Mouse (Mus musculus): ENCODE data around the gene Rab3c.

Rab3c gene

DNA sequence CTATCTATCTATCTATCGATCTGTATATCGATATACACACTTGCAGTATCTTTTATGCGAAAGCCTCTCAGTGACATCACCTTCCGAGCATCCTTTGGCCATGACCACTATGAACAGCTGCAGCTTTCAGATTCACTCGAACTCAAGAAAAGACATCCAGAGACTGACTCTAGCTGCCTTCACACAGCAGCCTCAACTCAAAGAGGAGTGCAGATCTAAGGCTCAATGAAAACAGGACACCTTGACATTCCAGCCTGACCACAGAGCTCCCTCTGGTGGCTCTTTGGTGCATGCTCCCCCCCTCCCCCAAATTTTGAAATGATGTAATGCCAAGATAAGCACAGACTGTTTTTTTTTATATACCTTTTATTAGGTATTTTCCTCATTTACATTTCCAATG is 257.8 kb downstream of the Rab3c start:
- in situ Hi-C loops (cut with MboI, MseI): loop anchor here (5.0 kb wide), 2 partner anchors 111 to 246 kb away; no protein-coding TSS in a partner anchor

- in situ Hi-C loops (cut with MboI, MseI): loop anchor here (5.0 kb wide), 2 partner anchors 107 to 242 kb away; no protein-coding TSS in a partner anchor
Observed at GRCm38 (mm10) chr13:110019774-110020173, 261.0 kb downstream of the Rab3c start.

DNA sequence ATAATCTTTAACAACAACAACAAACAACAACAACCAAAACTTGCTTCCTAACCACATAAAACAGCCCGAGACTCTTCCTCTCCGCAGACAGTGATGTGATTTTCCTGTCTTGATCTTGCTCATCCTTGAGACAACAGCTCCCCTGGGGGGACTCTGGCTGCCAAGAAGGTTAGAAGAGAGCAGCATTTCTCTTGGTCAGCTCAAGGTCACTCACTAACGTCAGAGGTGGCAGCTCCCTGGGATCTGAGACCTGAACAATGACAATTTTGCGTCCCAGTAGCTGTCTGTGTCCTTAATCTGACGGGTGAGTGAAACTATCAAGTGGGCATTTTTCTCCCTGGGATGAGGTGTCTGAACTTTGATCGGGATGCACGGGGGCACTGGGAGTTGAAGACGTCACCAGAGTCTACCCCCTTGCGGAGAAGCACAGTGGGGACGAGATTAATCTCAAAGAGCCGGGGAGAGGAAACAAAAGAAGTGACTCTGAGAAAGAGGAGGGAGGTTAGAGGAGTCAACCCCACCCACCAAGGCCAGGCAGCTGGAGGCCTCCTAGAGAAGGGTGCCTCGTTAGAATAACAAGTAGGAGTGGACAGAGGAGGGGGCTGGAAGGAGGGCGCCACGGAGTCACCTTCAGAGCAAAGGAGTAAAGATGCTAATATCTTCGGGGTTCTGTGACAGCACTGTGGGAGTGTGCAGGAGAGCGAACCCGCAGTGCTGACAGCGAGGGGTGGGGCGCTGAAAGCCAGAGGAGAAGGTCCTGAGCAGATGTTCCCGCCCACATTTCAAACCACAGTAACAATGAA is 261.7 kb downstream of the Rab3c start:
- in situ Hi-C loops (cut with MboI, MseI): no loop called here

DNA sequence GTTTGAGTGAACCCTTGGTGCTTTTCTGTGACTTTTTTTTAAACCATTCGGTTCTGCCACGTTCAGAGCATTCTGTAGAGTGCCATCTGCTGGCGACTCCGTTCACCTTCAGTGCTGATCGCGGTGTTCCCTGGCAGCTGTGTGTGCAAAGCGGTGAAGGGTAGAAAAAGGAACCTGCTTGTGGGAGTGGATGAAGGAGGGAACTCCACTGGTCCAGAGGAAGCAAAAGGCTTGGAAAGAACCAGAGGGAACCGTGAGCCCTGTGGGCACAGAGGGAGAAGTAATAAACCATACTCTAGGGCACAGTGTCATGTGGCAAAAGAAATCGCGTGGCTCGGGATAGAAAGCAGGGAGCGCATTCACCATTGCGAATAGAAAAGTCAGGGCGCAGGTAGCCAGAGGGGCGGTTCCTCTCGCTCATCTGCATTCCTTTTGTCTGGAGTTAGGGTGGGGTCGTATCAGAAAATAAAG is 262.3 kb downstream of the Rab3c start:
- in situ Hi-C loops (cut with MboI, MseI): no loop called here

DNA sequence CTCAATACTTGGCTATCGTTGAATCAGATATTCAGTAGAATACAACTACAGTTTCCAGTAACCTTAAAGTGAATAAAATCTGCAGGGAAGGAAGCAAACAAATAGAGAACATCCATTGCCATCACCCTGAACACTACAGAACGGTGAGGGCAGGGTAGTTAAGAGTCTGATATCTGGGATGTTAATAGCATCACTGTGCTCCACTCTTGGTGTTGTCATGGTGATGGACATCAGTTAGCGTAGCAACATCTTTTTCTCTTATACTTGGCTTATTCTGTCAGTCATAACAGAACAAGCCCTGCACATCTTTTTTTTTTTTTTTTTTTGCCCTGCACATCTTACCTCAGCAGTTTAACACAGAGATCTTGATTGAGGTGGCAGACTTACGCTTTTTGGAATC is 268.8 kb downstream of the Rab3c start:
- in situ Hi-C loops (cut with MboI, MseI): loop anchor here in 1 of 2 experiments (5.0 kb wide), 1 partner anchor 235 kb away; no protein-coding TSS in a partner anchor

DNA sequence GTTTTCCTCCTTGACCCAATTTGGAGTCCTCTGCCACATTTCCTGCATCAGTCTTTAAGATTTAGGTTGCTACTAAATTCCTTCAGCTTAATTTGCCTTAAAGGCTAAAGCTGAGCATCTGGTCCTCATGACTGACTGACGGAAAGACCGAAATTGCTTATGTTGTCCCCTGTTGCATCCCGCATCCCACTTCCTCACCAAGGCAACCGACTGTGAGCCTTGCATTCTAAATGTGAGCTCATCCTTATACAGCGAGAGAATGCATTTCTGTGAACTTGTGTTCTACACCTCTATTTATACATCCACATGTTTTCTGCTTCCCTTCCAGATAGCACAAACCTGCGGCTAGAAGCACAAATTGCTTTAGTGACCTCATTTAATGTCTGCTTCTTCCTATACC is 269.9 kb downstream of the Rab3c start:
- in situ Hi-C loops (cut with MboI, MseI): loop anchor here in 1 of 2 experiments (5.0 kb wide), 1 partner anchor 234 kb away; no protein-coding TSS in a partner anchor

- in situ Hi-C loops (cut with MboI, MseI): loop anchor here in 1 of 2 experiments (5.0 kb wide), 1 partner anchor 41 kb away; no protein-coding TSS in a partner anchor
Observed at GRCm38 (mm10) chr13:110008539-110008938, 272.3 kb downstream of the Rab3c start.

DNA sequence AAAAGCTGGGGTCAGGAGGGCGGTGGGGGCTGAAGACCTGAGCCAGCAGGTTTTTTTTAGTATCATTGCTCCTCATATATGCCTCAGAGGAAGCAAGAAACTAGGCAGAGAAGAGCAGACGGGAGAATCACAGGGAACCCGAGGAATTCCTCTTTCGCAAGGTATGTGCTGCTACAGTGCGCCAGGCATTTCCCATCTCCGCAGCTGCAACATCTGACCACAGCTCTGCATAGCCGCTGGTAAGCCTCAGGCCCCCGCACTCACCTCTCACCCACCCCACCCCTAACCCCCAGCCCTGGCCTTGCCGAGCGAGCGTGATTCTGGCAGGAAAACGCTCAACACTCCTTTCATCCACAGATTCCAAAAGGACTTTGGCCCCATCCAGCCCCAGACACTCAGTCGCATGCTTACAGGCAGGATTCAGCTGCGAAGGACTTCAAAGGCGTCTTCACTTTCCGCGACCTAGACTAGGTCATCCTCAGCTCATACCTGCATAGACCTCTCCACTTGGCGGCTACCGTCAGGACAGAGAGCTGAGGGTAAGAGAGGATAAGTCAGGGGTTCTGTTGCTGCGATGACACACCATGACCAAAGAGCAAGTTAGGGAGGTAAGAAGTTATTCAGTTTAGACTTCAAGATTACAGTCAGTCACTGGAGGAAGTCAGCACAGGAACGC is 274.6 kb downstream of the Rab3c start:
- in situ Hi-C loops (cut with MboI, MseI): loop anchor here in 1 of 2 experiments (5.0 kb wide), 1 partner anchor 39 kb away; no protein-coding TSS in a partner anchor

All from T-helper 17 cell (primary cell).